Mouse (Mus musculus) kidney, adult 8-10 months (tissue): ENCODE results near the gene Lsp1.

Source experiments
- DNase-seq, 2 experiments: peaks; one replicate each; pipeline ENCODE4 v3.0.0; 2022

Lsp1 gene

GRCm38 (mm10) chr7:142542771-142543303 is 82.2 kb downstream of the Lsp1 start:
- DNase-seq: no peak
